Mouse (Mus musculus) left cerebral cortex, adult 2 months (tissue): ENCODE results near the gene Spen. TPM values are rescaled to one million over a fixed set of nuclear protein-coding genes. Genes with fewer than 3 reads are reported as not detected.
A peak's percentile ranks its signal among the peaks of the same experiment; 100 is the strongest.

ENCODE experiments used
- DNase-seq, 2 experiments: peaks; one replicate each; pipeline ENCODE4 v3.0.0; 2021 to 2022; ENCODE audit warnings: low spot score in 2 of 2, mixed read lengths in 1 of 2; ENCODE audit errors: extremely low spot score in 1 of 2
- H3K27ac ChIP-seq: fragments of 200-600 bp; 2 replicates; pipeline ENCODE4 v1.8.1; 2022
- H3K4me3 ChIP-seq: fragments of 200-600 bp; 2 replicates; pipeline ENCODE4 v1.8.1; 2022
- CTCF ChIP-seq: fragments of 200-600 bp; IDR thresholded peaks from 2 replicates; pipeline ENCODE4 v1.8.1; 2022; ENCODE audit warnings: antibody characterized with exemption, mild to moderate bottlenecking, moderate library complexity
- intact Hi-C: fragments of 180-260 bp; cut with DNase I; formaldehyde crosslinking; loops from one replicate; pipeline ENCODE4 v1.15.1; 2025
- total RNA-seq, 2 experiments: library from RNA; stranded (reverse); gene quantifications; 2 replicates each; pipeline ENCODE4 v1.2.3; 2021

The Spen gene
- total RNA-seq, 2 experiments from 2014 or later = 68.0 to 73.2 TPM

GRCm38 (mm10) chr4:141514179-141514641 is 24.2 kb downstream of the Spen start:
- Histone ChIP-seq H3K27ac (no peak overlapping the region), H3K4me3 (no peak overlapping the region)
- no peak for DNase-seq
- intact Hi-C loops = no loop called here
- no peak for TF ChIP-seq CTCF

- Histone ChIP-seq H3K27ac (no peak overlapping the region), H3K4me3 (no peak overlapping the region)
- DNase-seq = no peak
- no peak for TF ChIP-seq CTCF
- intact Hi-C loops = no loop called here
Measured at GRCm38 (mm10) chr4:141512145-141512544, 26.3 kb downstream of the Spen start.

GRCm38 (mm10) chr4:141510457-141510856 is 27.9 kb downstream of the Spen start:
- no peak for TF ChIP-seq CTCF
- no peak overlapping the region for H3K27ac ChIP-seq
- no peak overlapping the region for H3K4me3 ChIP-seq
- intact Hi-C loops = no loop called here
- DNase-seq = no peak

- TF ChIP-seq CTCF = peak; percentile 29
- no peak overlapping the region for H3K4me3 ChIP-seq
- H3K27ac ChIP-seq = peak overlapping the region; percentile 62; the same call in 1 of the 2 replicates
- intact Hi-C loops = no loop called here
- DNase-seq = no peak
Measured at GRCm38 (mm10) chr4:141506893-141507292, 31.5 kb downstream of the Spen start.

GRCm38 (mm10) chr4:141506352-141506751 is 32.0 kb downstream of the Spen start:
- intact Hi-C loops = no loop called here
- peak; percentile 55 to 65 for DNase-seq

GRCm38 (mm10) chr4:141505810-141506209 is 32.6 kb downstream of the Spen start:
- no peak for TF ChIP-seq CTCF
- intact Hi-C loops = no loop called here
- no peak overlapping the region for H3K4me3 ChIP-seq
- H3K27ac ChIP-seq = no peak overlapping the region; the same call in 1 of the 2 replicates
- DNase-seq = no peak

More at GRCm38 (mm10) chr4:141506352-141506751, 32.0 kb downstream of the Spen start:
- peak overlapping the region; percentile 62; the same call in 1 of the 2 replicates for H3K27ac ChIP-seq
- no peak overlapping the region for H3K4me3 ChIP-seq
- no peak; the same call in 1 of the 2 replicates for TF ChIP-seq CTCF

GRCm38 (mm10) chr4:141504471-141504870 is 33.9 kb downstream of the Spen start:
- H3K27ac ChIP-seq = no peak overlapping the region

GRCm38 (mm10) chr4:141502723-141503122 is 35.7 kb downstream of the Spen start:
- no peak for TF ChIP-seq CTCF
- Histone ChIP-seq H3K4me3 (no peak overlapping the region), H3K27ac (peak overlapping the region; percentile 70)
- intact Hi-C loops = no loop called here
- DNase-seq = no peak

More at GRCm38 (mm10) chr4:141504471-141504870, 33.9 kb downstream of the Spen start:
- DNase-seq = no peak
- H3K4me3 ChIP-seq = no peak overlapping the region
- intact Hi-C loops = no loop called here
- no peak for TF ChIP-seq CTCF

GRCm38 (mm10) chr4:141501058-141501457 is 37.3 kb downstream of the Spen start:
- TF ChIP-seq CTCF = no peak
- DNase-seq = no peak
- intact Hi-C loops = no loop called here
- Histone ChIP-seq H3K4me3 (no peak overlapping the region), H3K27ac (peak overlapping the region; percentile 79)

- Histone ChIP-seq H3K27ac (peak overlapping the region; percentile 79), H3K4me3 (no peak overlapping the region)
- intact Hi-C loops = no loop called here
- TF ChIP-seq CTCF = no peak
- no peak for DNase-seq
Measured at GRCm38 (mm10) chr4:141500637-141501036, 37.8 kb downstream of the Spen start.

- H3K27ac ChIP-seq = no peak overlapping the region
- intact Hi-C loops = no loop called here
- H3K4me3 ChIP-seq = no peak overlapping the region
- no peak for DNase-seq
- TF ChIP-seq CTCF = peak; percentile 49
Measured at GRCm38 (mm10) chr4:141488670-141489069, 49.7 kb downstream of the Spen start.

- no peak for DNase-seq
- no peak for TF ChIP-seq CTCF
- intact Hi-C loops = no loop called here
- Histone ChIP-seq H3K4me3 (no peak overlapping the region), H3K27ac (no peak overlapping the region)
Measured at GRCm38 (mm10) chr4:141487581-141487980, 50.8 kb downstream of the Spen start.

- H3K27ac ChIP-seq = no peak overlapping the region
- TF ChIP-seq CTCF = no peak
- no peak for DNase-seq
- intact Hi-C loops = no loop called here
- H3K4me3 ChIP-seq = no peak overlapping the region
Measured at GRCm38 (mm10) chr4:141484071-141484470, 54.3 kb downstream of the Spen start.
